Mouse (Mus musculus) v-Abl transformed pro-B cells (cell line): ENCODE data around the gene Nfasc.

Source experiments
- in situ Hi-C, 2 experiments: fragments of 400-800 bp; cut with MboI; formaldehyde crosslinking; loops; one replicate each; pipeline ENCODE4 v1.15.1; 2025; ENCODE audit not compliant: unreplicated experiment in 2 of 2

Nfasc gene

GRCm38 (mm10) chr1:132594587-132594986, 147.0 kb downstream of the Nfasc start:
- in situ Hi-C loops = loop anchor here (5.0 kb wide), 4 partner anchors 67 to 287 kb away; no protein-coding TSS in a partner anchor

- in situ Hi-C loops = loop anchor here (5.0 kb wide), 4 partner anchors 65 to 285 kb away; no protein-coding TSS in a partner anchor
These were observed 149.5 kb downstream of the Nfasc start for GRCm38 (mm10) chr1:132592145-132592544.

- in situ Hi-C loops = loop anchor here (5.0 kb wide), 4 partner anchors 64 to 284 kb away; no protein-coding TSS in a partner anchor
These were observed 150.1 kb downstream of the Nfasc start for GRCm38 (mm10) chr1:132591399-132591930.

GRCm38 (mm10) chr1:132586679-132587201, 154.9 kb downstream of the Nfasc start:
- in situ Hi-C loops = no loop called here

GRCm38 (mm10) chr1:132585376-132585775, 156.2 kb downstream of the Nfasc start:
- in situ Hi-C loops = no loop called here

GRCm38 (mm10) chr1:132582998-132583604, 158.5 kb downstream of the Nfasc start:
- in situ Hi-C loops = no loop called here

GRCm38 (mm10) chr1:132581845-132582839, 159.5 kb downstream of the Nfasc start:
- in situ Hi-C loops = no loop called here

GRCm38 (mm10) chr1:132580063-132580462, 161.5 kb downstream of the Nfasc start:
- in situ Hi-C loops = no loop called here

GRCm38 (mm10) chr1:132576845-132577244, 164.8 kb downstream of the Nfasc start:
- in situ Hi-C loops = no loop called here

- in situ Hi-C loops = no loop called here
These were observed 168.7 kb downstream of the Nfasc start for GRCm38 (mm10) chr1:132572851-132573250.

GRCm38 (mm10) chr1:132571613-132572012, 170.0 kb downstream of the Nfasc start:
- in situ Hi-C loops = no loop called here

- in situ Hi-C loops = no loop called here
These were observed 170.7 kb downstream of the Nfasc start for GRCm38 (mm10) chr1:132570906-132571305.

GRCm38 (mm10) chr1:132570068-132570780, 171.4 kb downstream of the Nfasc start:
- in situ Hi-C loops = no loop called here

- in situ Hi-C loops = no loop called here
These were observed 172.1 kb downstream of the Nfasc start for GRCm38 (mm10) chr1:132569516-132569915.

- in situ Hi-C loops = no loop called here
These were observed 174.1 kb downstream of the Nfasc start for GRCm38 (mm10) chr1:132567336-132568125.

GRCm38 (mm10) chr1:132565766-132566165, 175.8 kb downstream of the Nfasc start:
- in situ Hi-C loops = no loop called here

- in situ Hi-C loops = no loop called here
These were observed 176.7 kb downstream of the Nfasc start for GRCm38 (mm10) chr1:132564946-132565345.

GRCm38 (mm10) chr1:132562337-132562795, 179.2 kb downstream of the Nfasc start:
- in situ Hi-C loops = no loop called here

GRCm38 (mm10) chr1:132560907-132561700, 180.5 kb downstream of the Nfasc start:
- in situ Hi-C loops = no loop called here
